Mouse (Mus musculus) intestine, postnatal 0 days (tissue): Measurements from ENCODE around the gene Nudt22. TPM values are rescaled to one million over a fixed set of nuclear protein-coding genes. Genes with fewer than 3 reads are reported as not detected.
A peak's percentile ranks its signal among the peaks of the same experiment; 100 is the strongest.

Experiments
- ATAC-seq: fragments of 200-750 bp; cut with Nextera tagmentation; 2 replicates; pipeline ENCODE4 v1.8.0; 2017; ENCODE audit warnings: mild to moderate bottlenecking, moderate TSS enrichment, moderate library complexity
- H3K27ac ChIP-seq: fragments of 300-500 bp; sonication (generic); 2 replicates; pipeline ENCODE4 v1.5.1; 2014; ENCODE audit warnings: mild to moderate bottlenecking, low read depth, low read length, moderate library complexity
- H3K27me3 ChIP-seq: fragments of 300-500 bp; sonication (generic); replicated peaks from 2 replicates; pipeline ENCODE4 v1.6.1; 2014; ENCODE audit warnings: low read length, mixed read lengths; ENCODE audit not compliant: control insufficient read depth, insufficient read depth
- H3K36me3 ChIP-seq: fragments of 300-500 bp; sonication (generic); 2 replicates; pipeline ENCODE4 v1.6.1; 2014; ENCODE audit warnings: mild to moderate bottlenecking, moderate library complexity; ENCODE audit not compliant: control insufficient read depth, insufficient read depth
- H3K4me1 ChIP-seq: fragments of 300-500 bp; sonication (generic); replicated peaks from 2 replicates; pipeline ENCODE4 v1.6.1; 2014; ENCODE audit warnings: antibody characterized with exemption, low read length, mixed read lengths; ENCODE audit not compliant: control insufficient read depth, insufficient read depth
- H3K4me2 ChIP-seq: fragments of 300-500 bp; sonication (generic); replicated peaks from 2 replicates; pipeline ENCODE4 v1.6.1; 2014; ENCODE audit warnings: low read depth, mild to moderate bottlenecking, moderate library complexity
- H3K4me3 ChIP-seq: fragments of 300-500 bp; sonication (generic); 2 replicates; pipeline ENCODE4 v1.5.1; 2014; ENCODE audit warnings: low read depth, low read length
- H3K9ac ChIP-seq: fragments of 300-500 bp; sonication (generic); 2 replicates; pipeline ENCODE4 v1.6.1; 2014; ENCODE audit warnings: mild to moderate bottlenecking, low read depth, low read length
- H3K9me3 ChIP-seq: fragments of 300-500 bp; sonication (generic); 2 replicates; pipeline ENCODE4 v1.6.1; 2016; ENCODE audit warnings: mixed run types; ENCODE audit not compliant: control insufficient read depth
- CTCF ChIP-seq: sonication (generic); IDR thresholded peaks from 2 replicates; pipeline ENCODE4 v1.5.1; 2016; ENCODE audit warnings: low read depth, mild to moderate bottlenecking, control low read depth, antibody characterized with exemption, moderate library complexity
- WGBS: fragments of 180-500 bp; shearing (Covaris S2); extraction: QIAGEN DNeasy Blood & Tissue Kit; methylation state at CpG from one replicate; pipeline ENCODE4 v1.1.7; 2014; 5-methylcytosine and 5-hydroxymethylcytosine counted together
- polyA plus RNA-seq: library from polyadenylated mRNA; unstranded; fragments of >200 nt; fragmentation: Nextera tagmentation; extraction: Ambion mirVana; gene quantifications from 2 replicates; pipeline ENCODE4 v1.2.1, GENCODE M21; 2015

The Nudt22 gene
- polyA plus RNA-seq, 1 experiment from 2014 or later, result 50.4 TPM

GRCm38 (mm10) chr19:6949532-6949931 lies 46.4 kb downstream of the Nudt22 start:
- 57% methylated on average over 5 of the region's 5 CpGs for WGBS
- Histone ChIP-seq H3K9me3 (no peaks in the 10 kb centered on the region), H3K27me3 (no peaks in the 10 kb centered on the region), H3K36me3 (peaks cover 21% of the 10 kb centered on the region), H3K27ac (0 out of 2 replicates have a peak overlapping the region, but pooled peaks have one; percentile 11), H3K4me3 (no peak overlapping the region), H3K4me1 (peaks cover 6% of the 10 kb centered on the region; the same call in 1 of the 2 replicates), H3K4me2 (peak overlapping the region; percentile 27; the same call in 1 of the 2 replicates), H3K9ac (no peak overlapping the region)
- ATAC-seq, result peak; percentile 20; the same call in 1 of the 2 replicates
- no peak for TF ChIP-seq CTCF

- Histone ChIP-seq H3K36me3 (peaks cover 7% of the 10 kb centered on the region), H3K4me1 (peaks cover 5% of the 10 kb centered on the region; the same call in 1 of the 2 replicates), H3K9me3 (no peaks in the 10 kb centered on the region), H3K4me2 (no peak overlapping the region), H3K27ac (no peak overlapping the region), H3K4me3 (no peak overlapping the region), H3K9ac (no peak overlapping the region), H3K27me3 (no peaks in the 10 kb centered on the region)
- 78% methylated on average over 4 of the region's 4 CpGs for WGBS
- TF ChIP-seq CTCF, result no peak
- ATAC-seq, result no peak
Measured at GRCm38 (mm10) chr19:6948186-6948585, 47.7 kb downstream of the Nudt22 start.

GRCm38 (mm10) chr19:6947742-6948141 lies 48.2 kb downstream of the Nudt22 start:
- H3K4me1 ChIP-seq, result peaks cover under 1% of the 10 kb centered on the region; the same call in 1 of the 2 replicates
- WGBS, result 45% methylated on average over 4 of the region's 4 CpGs
- 0 out of 2 replicates have a peak, but pooled peaks cover 3% of the 10 kb centered on the region for H3K36me3 ChIP-seq
- no peak overlapping the region for H3K27ac ChIP-seq
- no peak overlapping the region for H3K4me3 ChIP-seq
- H3K9ac ChIP-seq, result no peak overlapping the region
- no peaks in the 10 kb centered on the region for H3K9me3 ChIP-seq
- H3K4me2 ChIP-seq, result no peak overlapping the region
- H3K27me3 ChIP-seq, result no peaks in the 10 kb centered on the region
- no peak for ATAC-seq
- no peak for TF ChIP-seq CTCF

GRCm38 (mm10) chr19:6943709-6944108 lies 52.2 kb downstream of the Nudt22 start:
- Histone ChIP-seq H3K36me3 (peaks cover 3% of the 10 kb centered on the region; the same call in 1 of the 2 replicates), H3K9me3 (no peaks in the 10 kb centered on the region), H3K4me2 (no peak overlapping the region), H3K27me3 (no peaks in the 10 kb centered on the region), H3K4me1 (no peaks in the 10 kb centered on the region), H3K9ac (no peak overlapping the region), H3K27ac (no peak overlapping the region), H3K4me3 (no peak overlapping the region)
- ATAC-seq, result no peak
- 90% methylated on average over 6 of the region's 6 CpGs for WGBS
- no peak for TF ChIP-seq CTCF

Other genes with a start within 250 kb of the Nudt22 start
- gene Rps6ka4, start 155.5 kb downstream of the Nudt22 start, polyA plus RNA-seq, result 15.7 and 16.7 TPM in 2 replicates
- 1.4 and 1.7 TPM in 2 replicates for gene Ccdc88b, start 137.9 kb downstream of the Nudt22 start, polyA plus RNA-seq
- gene Trmt112, start 86.4 kb downstream of the Nudt22 start, polyA plus RNA-seq, result 52.0 and 54.4 TPM in 2 replicates
- gene Prdx5, start 86.0 kb downstream of the Nudt22 start, polyA plus RNA-seq, result 910 and 912 TPM in 2 replicates
- 63.6 TPM in 2 replicates for gene Esrra, start 74.3 kb downstream of the Nudt22 start, polyA plus RNA-seq
- gene Catsperz, start 70.7 kb downstream of the Nudt22 start, polyA plus RNA-seq, result 0.65 and 0.76 TPM in 2 replicates
- gene Kcnk4, start 61.6 kb downstream of the Nudt22 start, polyA plus RNA-seq, result 0.21 and 0.38 TPM in 2 replicates
- 66.2 and 70.1 TPM in 2 replicates for gene Bad, start 54.3 kb downstream of the Nudt22 start, polyA plus RNA-seq
- 20.0 and 20.9 TPM in 2 replicates for gene Gpr137, start 53.6 kb downstream of the Nudt22 start, polyA plus RNA-seq
- 102 and 105 TPM in 2 replicates for gene Ppp1r14b, start 21.1 kb downstream of the Nudt22 start, polyA plus RNA-seq
- 107 and 123 TPM in 2 replicates for gene Plcb3, start 19.6 kb downstream of the Nudt22 start, polyA plus RNA-seq
- 135 and 142 TPM in 2 replicates for gene Fkbp2, start 15.6 kb downstream of the Nudt22 start, polyA plus RNA-seq
- 23.2 and 25.2 TPM in 2 replicates for gene Vegfb, start 8.5 kb downstream of the Nudt22 start, polyA plus RNA-seq
- 32.3 and 35.1 TPM in 2 replicates for gene Dnajc4, start 3.5 kb downstream of the Nudt22 start, polyA plus RNA-seq
- gene Trpt1, start within 50 bp of the Nudt22 start, polyA plus RNA-seq, result 7.6 and 10.2 TPM in 2 replicates
- 8.9 and 9.3 TPM in 2 replicates for gene Fermt3, start 23.4 kb upstream of the Nudt22 start, polyA plus RNA-seq
- 46.2 and 47.8 TPM in 2 replicates for gene Stip1, start 43.9 kb upstream of the Nudt22 start, polyA plus RNA-seq
- gene Macrod1, start 60.7 kb upstream of the Nudt22 start, polyA plus RNA-seq, result 14.4 and 15.1 TPM in 2 replicates
- 0.75 and 0.82 TPM in 2 replicates for gene Flrt1, start 109.6 kb upstream of the Nudt22 start, polyA plus RNA-seq
- gene Otub1, start 210.2 kb upstream of the Nudt22 start, polyA plus RNA-seq, result 121 and 126 TPM in 2 replicates
- 2,194 and 2,204 TPM in 2 replicates for gene Cox8a, start 221.5 kb upstream of the Nudt22 start, polyA plus RNA-seq
- 18.6 and 19.7 TPM in 2 replicates for gene Naa40, start 245.1 kb upstream of the Nudt22 start, polyA plus RNA-seq